Comparison of ENCODE assay signal across 1 mouse cellular context in the genomic region with DNA sequence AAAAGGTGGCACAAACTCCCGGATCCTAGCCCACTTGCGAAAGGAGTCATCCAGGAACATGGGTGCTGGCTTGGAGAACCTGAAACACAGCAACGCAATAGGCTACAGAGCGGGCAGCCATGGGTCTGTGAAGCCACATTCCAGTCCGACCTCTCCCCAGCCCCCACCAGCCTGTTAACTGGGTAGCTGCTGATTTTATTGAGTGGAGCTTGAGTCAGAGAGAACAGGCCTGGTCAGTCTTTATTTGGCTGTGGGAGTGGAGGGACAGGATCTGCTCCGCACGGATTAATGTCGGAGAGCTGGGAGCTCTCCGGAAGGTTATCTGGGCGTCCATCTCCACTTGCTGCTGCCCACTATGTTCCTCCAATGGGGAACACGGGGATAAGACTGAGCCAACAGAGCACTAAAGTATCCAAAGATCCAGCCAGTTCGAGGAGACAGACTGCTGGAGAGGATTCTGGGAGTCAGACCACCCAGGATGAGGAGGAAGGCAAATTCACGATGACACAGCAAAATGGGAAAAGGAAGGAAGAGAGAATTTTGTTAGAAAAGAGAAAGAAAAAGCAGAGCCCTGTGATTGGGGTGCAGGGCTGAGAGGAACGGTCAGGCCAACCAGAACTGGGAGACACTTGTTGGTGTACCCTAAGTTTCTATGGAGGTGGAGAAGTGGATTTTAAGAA.
TF ChIP-seq lines count a peak whose summit lies in the region.

No protein-coding gene starts in this region.

TF ChIP-seq in ES-E14, 5 proteins besides CTCF, POLR2A, EP300 and RAD21:
- TF ChIP-seq ZC3H11A (IDR thresholded peaks at IDR 0.05; ENCODE audit: borderline replicate concordance, low read depth, low read length) (no peak), CHD2 (IDR thresholded peaks at IDR 0.05; ENCODE audit: low read depth, low read length) (no peak), MAFK (IDR thresholded peaks at IDR 0.05; ENCODE audit: insufficient read depth, low read depth, low read length) (peak; percentile 97)
